Mouse (Mus musculus): ENCODE data around the gene Btnl2.

The Btnl2 gene

GRCm38 (mm10) chr17:34347606-34348308, 6.9 kb upstream of the Btnl2 start:
- no peak for DNase-seq (ENCODE audit: low spot score)

GRCm38 (mm10) chr17:34349429-34349828, 5.2 kb upstream of the Btnl2 start:
- peak; percentile 15 for DNase-seq (ENCODE audit: low spot score)

GRCm38 (mm10) chr17:34354940-34355339, 318 bp downstream of the Btnl2 start:
- no peak for DNase-seq (ENCODE audit: low spot score)

- no peak for DNase-seq (ENCODE audit: low spot score)
Observed at GRCm38 (mm10) chr17:34362954-34363546, 8.4 kb downstream of the Btnl2 start.

GRCm38 (mm10) chr17:34363676-34364310, 9.2 kb downstream of the Btnl2 start:
- DNase-seq (ENCODE audit: low spot score): no peak

GRCm38 (mm10) chr17:34365031-34365430, 10.4 kb downstream of the Btnl2 start:
- DNase-seq (ENCODE audit: low spot score): no peak

GRCm38 (mm10) chr17:34370563-34370962, 15.9 kb downstream of the Btnl2 start:
- no peak for DNase-seq (ENCODE audit: low spot score)

- DNase-seq (ENCODE audit: low spot score): no peak
Observed at GRCm38 (mm10) chr17:34373055-34373709, 18.6 kb downstream of the Btnl2 start.

GRCm38 (mm10) chr17:34376847-34377246, 22.2 kb downstream of the Btnl2 start, which contains the start of gene Btnl1:
Gene Btnl1, plus strand, starts transcription at chr17:34377132.
- no peak for DNase-seq (ENCODE audit: low spot score)

GRCm38 (mm10) chr17:34377450-34378209, 23.0 kb downstream of the Btnl2 start:
- no peak for DNase-seq (ENCODE audit: low spot score)

- DNase-seq (ENCODE audit: low spot score): no peak
Observed at GRCm38 (mm10) chr17:34378716-34379115, 24.1 kb downstream of the Btnl2 start.

- no peak for DNase-seq (ENCODE audit: low spot score)
Observed at GRCm38 (mm10) chr17:34379451-34379850, 24.8 kb downstream of the Btnl2 start.

- no peak for DNase-seq (ENCODE audit: low spot score)
Observed at GRCm38 (mm10) chr17:34381876-34382275, 27.3 kb downstream of the Btnl2 start.

- no peak for DNase-seq (ENCODE audit: low spot score)
Observed at GRCm38 (mm10) chr17:34383212-34383611, 28.6 kb downstream of the Btnl2 start.

GRCm38 (mm10) chr17:34384699-34385098, 30.1 kb downstream of the Btnl2 start:
- DNase-seq (ENCODE audit: low spot score): no peak

- no peak for DNase-seq (ENCODE audit: low spot score)
Observed at GRCm38 (mm10) chr17:34386656-34387055, 32.0 kb downstream of the Btnl2 start.

- DNase-seq (ENCODE audit: low spot score): no peak
Observed at GRCm38 (mm10) chr17:34388513-34388912, 33.9 kb downstream of the Btnl2 start.

- no peak for DNase-seq (ENCODE audit: low spot score)
Observed at GRCm38 (mm10) chr17:34391507-34391906, 36.9 kb downstream of the Btnl2 start.

GRCm38 (mm10) chr17:34392321-34392720, 37.7 kb downstream of the Btnl2 start:
- peak; percentile 14 for DNase-seq (ENCODE audit: low spot score)

- DNase-seq (ENCODE audit: low spot score): no peak
Observed at GRCm38 (mm10) chr17:34397357-34397756, 42.7 kb downstream of the Btnl2 start.

- DNase-seq (ENCODE audit: low spot score): peak; percentile 18
Observed at GRCm38 (mm10) chr17:34398058-34398710, 43.6 kb downstream of the Btnl2 start.
